8 mouse cellular contexts compared by ENCODE assay signal in the genomic region with DNA sequence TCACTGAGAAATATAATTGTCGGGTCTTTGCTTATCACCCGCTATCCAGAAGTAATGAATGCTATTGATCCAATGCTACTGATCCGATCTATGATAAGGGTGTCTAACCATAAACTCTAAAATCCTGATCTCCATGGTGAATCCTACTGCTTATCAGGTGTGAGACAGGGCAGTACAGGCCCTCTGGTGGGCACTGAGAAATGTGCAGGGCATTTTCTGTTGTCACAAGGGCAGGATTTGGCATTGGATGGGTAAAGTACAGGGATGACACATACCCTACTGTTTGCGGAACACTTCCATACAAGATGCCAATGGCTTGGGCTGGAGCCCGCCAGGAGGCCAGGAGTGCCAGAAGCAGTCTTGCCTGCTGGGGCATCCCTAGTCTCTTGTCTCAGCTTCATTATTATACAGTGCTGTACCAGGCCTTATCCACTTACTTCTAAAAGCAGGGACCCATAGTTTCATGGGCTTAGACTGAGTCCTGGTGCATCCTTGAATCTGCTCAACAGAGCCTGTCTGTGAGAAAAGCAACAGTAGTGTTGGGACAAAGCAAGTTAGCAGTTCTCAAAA. TPM values are rescaled to one million over a fixed set of nuclear protein-coding genes. Genes with fewer than 3 reads are reported as not detected.
DNase-seq lines count a peak whose midpoint lies in the region; ATAC-seq and TF ChIP-seq lines count a peak whose summit lies in the region.
"Had no signal": no experiment of that assay in that cellular context is flagged by ENCODE, and none has a peak within 500 bp of the region (broad histone marks: within the 10 kb centered on the region; RNA-seq: fewer than 3 reads in every experiment).

No protein-coding gene starts in this region.

- H3K79me2 ChIP-seq in C2C12 (ENCODE audit: control insufficient read depth, insufficient read depth): no peaks in the 10 kb centered on the region

- peak; percentile 30 for ATAC-seq in G1E (ENCODE audit: extremely low read depth, insufficient number of reproducible peaks, low FRiP score, poor library complexity, severe bottlenecking)
- peak; percentile 49; the same call in 1 of the 2 replicates for ATAC-seq in kidney, embryonic 16.5 days (ENCODE audit: low FRiP score, low TSS enrichment)
- peak; percentile 17; the same call in 1 of the 2 replicates for ATAC-seq in lung, embryonic 14.5 days (ENCODE audit: insufficient read depth)

- H3K36me3 ChIP-seq in C2C12 (ENCODE audit: control insufficient read depth, insufficient read depth) (no peaks in the 10 kb centered on the region), G1E (replicated peaks) (no peaks in the 10 kb centered on the region)
- H3K36me3 ChIP-seq in kidney, embryonic 16.5 days (ENCODE audit: insufficient read depth, low read length): no peaks in the 10 kb centered on the region
- no peaks in the 10 kb centered on the region for H3K36me3 ChIP-seq in lung, embryonic 14.5 days (ENCODE audit: insufficient read depth)
- H3K36me3 ChIP-seq: heart, embryonic 15.5 days had no signal

- peak; percentile 40 for TF ChIP-seq CTCF in C2C12 (IDR thresholded peaks at IDR 0.05; ENCODE audit: control insufficient read depth, insufficient read depth, insufficient read length)
- peak; percentile 34; the same call in 1 of the 2 replicates for TF ChIP-seq CTCF in G1E (IDR thresholded peaks at IDR 0.05; ENCODE audit: low read depth, low read length)
- TF ChIP-seq CTCF in cerebellum, adult 2 months (IDR thresholded peaks at IDR 0.05; ENCODE audit: borderline replicate concordance, insufficient read depth, low read depth, low read length): peak; percentile 90
- peak; percentile 78 for TF ChIP-seq CTCF in gastrocnemius, adult 2 months (IDR thresholded peaks at IDR 0.05)
- peak; percentile 79 for TF ChIP-seq CTCF in lung, embryonic 14.5 days (IDR thresholded peaks at IDR 0.05; ENCODE audit: low read depth)

- no peak for TF ChIP-seq POLR2A in cerebellum, adult 2 months (IDR thresholded peaks at IDR 0.05; ENCODE audit: borderline replicate concordance, insufficient read depth, low read length)

- 50% methylated on average over 5 of the region's 5 CpGs for WGBS in cerebellum, adult 2 months
- WGBS in kidney, embryonic 16.5 days: 82% methylated on average over 5 of the region's 5 CpGs
- WGBS in lung, embryonic 14.5 days: 78% methylated on average over 5 of the region's 5 CpGs

- H3K9me3 ChIP-seq in G1E (replicated peaks): no peaks in the 10 kb centered on the region
- no peaks in the 10 kb centered on the region for H3K9me3 ChIP-seq in kidney, embryonic 16.5 days (ENCODE audit: low read length)
- no peaks in the 10 kb centered on the region for H3K9me3 ChIP-seq in lung, embryonic 14.5 days (ENCODE audit: low read depth, low read length)
- H3K9me3 ChIP-seq: heart, embryonic 15.5 days had no signal

- peaks cover 52% of the 10 kb centered on the region for H3K4me1 ChIP-seq in G1E (ENCODE audit: insufficient read depth, low read depth, low read length)
- H3K4me1 ChIP-seq in cerebellum, adult 2 months (ENCODE audit: control insufficient read depth, insufficient read depth, low read length): no peaks in the 10 kb centered on the region
- no peaks in the 10 kb centered on the region for H3K4me1 ChIP-seq in kidney, embryonic 16.5 days (ENCODE audit: insufficient read depth, low read length)
- no peaks in the 10 kb centered on the region for H3K4me1 ChIP-seq in lung, embryonic 14.5 days (ENCODE audit: insufficient read depth)

- H3K79me3 ChIP-seq in C2C12 (ENCODE audit: low read depth): no peaks in the 10 kb centered on the region

- no peak overlapping the region for H3ac ChIP-seq in C2C12 (ENCODE audit: control insufficient read depth, insufficient read length, low read depth)

- intact Hi-C loops in gastrocnemius, adult 2 months (cut with DNase I): loop anchor here (1.0 kb wide), 1 partner anchor 116 kb away; no protein-coding TSS in a partner anchor

- H3K9ac ChIP-seq in kidney, embryonic 16.5 days (replicated peaks; ENCODE audit: low read length): no peak overlapping the region
- H3K9ac ChIP-seq in lung, embryonic 14.5 days: no peak overlapping the region
- H3K9ac ChIP-seq: heart, embryonic 15.5 days had no signal

- no peak overlapping the region for H3K4me3 ChIP-seq in C2C12 (ENCODE audit: insufficient read depth, poor library complexity, severe bottlenecking)
- H3K4me3 ChIP-seq in G1E (ENCODE audit: low read depth, low read length): peak overlapping the region; percentile 59; the same call in 1 of the 2 replicates
- no peak overlapping the region for H3K4me3 ChIP-seq in cerebellum, adult 2 months (replicated peaks; ENCODE audit: insufficient read depth, low read depth, low read length)
- H3K4me3 ChIP-seq in gastrocnemius, adult 2 months: no peak overlapping the region
- no peak overlapping the region for H3K4me3 ChIP-seq in kidney, embryonic 16.5 days (ENCODE audit: low read length)
- no peak overlapping the region for H3K4me3 ChIP-seq in lung, embryonic 14.5 days (ENCODE audit: low read depth, low read length)
- H3K4me3 ChIP-seq: heart, embryonic 15.5 days had no signal

- H3K27ac ChIP-seq in cerebellum, adult 2 months (ENCODE audit: insufficient read depth, low read length): no peak overlapping the region
- peak overlapping the region; percentile 43; the same call in 1 of the 2 replicates for H3K27ac ChIP-seq in gastrocnemius, adult 2 months
- no peak overlapping the region for H3K27ac ChIP-seq in kidney, embryonic 16.5 days (ENCODE audit: low read length)
- H3K27ac ChIP-seq in lung, embryonic 14.5 days (ENCODE audit: low read depth): no peak overlapping the region
- H3K27ac ChIP-seq: heart, embryonic 15.5 days had no signal

- no peak overlapping the region for H3K4me2 ChIP-seq in kidney, embryonic 16.5 days (replicated peaks; ENCODE audit: low read depth, low read length)
- H3K4me2 ChIP-seq in lung, embryonic 14.5 days: no peak overlapping the region
- H3K4me2 ChIP-seq: heart, embryonic 15.5 days had no signal

- DNase-seq in G1E (ENCODE audit: low spot score): peak; percentile 49
- DNase-seq in cerebellum, adult 2 months: peak; percentile 78 to 84
- DNase-seq in gastrocnemius, adult 2 months: peak; percentile 60
- DNase-seq in lung, embryonic 14.5 days: peak; percentile 54
- peak; percentile 23 for DNase-seq in right cerebral cortex, postnatal 25 days

- H3K27me3 ChIP-seq in C2C12 (ENCODE audit: control insufficient read depth, insufficient read depth, insufficient read length) (no peaks in the 10 kb centered on the region), G1E (ENCODE audit: insufficient read depth, low read length) (no peaks in the 10 kb centered on the region)
- H3K27me3 ChIP-seq in cerebellum, adult 2 months (ENCODE audit: control insufficient read depth, insufficient read depth, low read length): no peaks in the 10 kb centered on the region
- H3K27me3 ChIP-seq in kidney, embryonic 16.5 days (ENCODE audit: insufficient read depth, low read length): no peaks in the 10 kb centered on the region
- no peaks in the 10 kb centered on the region for H3K27me3 ChIP-seq in lung, embryonic 14.5 days (ENCODE audit: insufficient read depth, low read length)
- H3K27me3 ChIP-seq: heart, embryonic 15.5 days had no signal

TF ChIP-seq in C2C12, 6 proteins besides CTCF, POLR2A, EP300 and RAD21:
- TF ChIP-seq FOSL1 (IDR thresholded peaks at IDR 0.05; ENCODE audit: insufficient read depth, low read length, poor library complexity, severe bottlenecking) (no peak), MYOG (IDR thresholded peaks at IDR 0.05; ENCODE audit: control insufficient read depth, extremely low read depth, insufficient read length) (no peak), USF1 (IDR thresholded peaks at IDR 0.05; ENCODE audit: low read depth) (no peak), MAX (IDR thresholded peaks at IDR 0.05) (no peak), MYOD1 (IDR thresholded peaks at IDR 0.05; ENCODE audit: control insufficient read depth, insufficient read length, low read depth) (no peak), CEBPB (IDR thresholded peaks at IDR 0.05; ENCODE audit: low read depth) (no peak)

RNA-seq across cellular contexts. Expression of gene Prmt9, which starts 14.1 kb away (rescaled TPM):
- 7.5 TPM for polyA plus RNA-seq in C2C12 (2012; fragmentation: generic; extraction: Trizol)
- total RNA-seq in G1E (2014; fragmentation: Nextera tagmentation): 30.6 and 34.9 TPM in 2 replicates
- total RNA-seq in G1E (2017): 35.5 and 36.8 TPM in 2 replicates
- 5.5 and 6.2 TPM in 2 replicates for polyA plus RNA-seq in G1E (2012)
- polyA plus RNA-seq in cerebellum, adult 2 months (2012; rRNA removed): 22.7 and 23.2 TPM in 2 replicates
- 10 to 100 TPM in 1 of 2 experiments, 1 to 10 TPM in 1; 9.0 to 11.2 TPM for total RNA-seq in gastrocnemius, adult 2 months (2021)
- 21.2 and 23.2 TPM in 2 replicates for polyA plus RNA-seq in kidney, embryonic 16.5 days (2015; fragmentation: Nextera tagmentation; extraction: Ambion mirVana)
- 19.9 and 22.0 TPM in 2 replicates for polyA plus RNA-seq in lung, embryonic 14.5 days (2014; fragmentation: Nextera tagmentation; extraction: Ambion mirVana)

RNA-seq across cellular contexts. Expression of gene Arhgap10, which starts 17.4 kb away (rescaled TPM):
- polyA plus RNA-seq in C2C12 (2012; fragmentation: generic; extraction: Trizol) (17.6 TPM), G1E (2012) (20.3 and 22.9 TPM in 2 replicates)
- total RNA-seq in G1E (2014; fragmentation: Nextera tagmentation) (22.7 and 24.4 TPM in 2 replicates), G1E (2017) (21.0 and 26.1 TPM in 2 replicates)
- polyA plus RNA-seq in cerebellum, adult 2 months (2012; rRNA removed): 12.5 and 13.9 TPM in 2 replicates
- total RNA-seq in gastrocnemius, adult 2 months (2021): 10 to 100 TPM; 54.4 to 55.9 TPM
- 31.7 and 36.0 TPM in 2 replicates for polyA plus RNA-seq in kidney, embryonic 16.5 days (2015; fragmentation: Nextera tagmentation; extraction: Ambion mirVana)
- polyA plus RNA-seq in lung, embryonic 14.5 days (2014; fragmentation: Nextera tagmentation; extraction: Ambion mirVana): 23.2 and 23.5 TPM in 2 replicates

Comparison
In these comparisons a context has a peak if more than half of its experiments do, and no peak if none do; other contexts are left out.
1. CTCF ChIP-seq: peak in every context shown above with its lines; median percentile 90 in cerebellum, adult 2 months; 79 in lung, embryonic 14.5 days; 78 in gastrocnemius, adult 2 months; 40 in C2C12; 34 in G1E.
2. DNase-seq: peak in every context shown above with its lines; median percentile 81 in cerebellum, adult 2 months; 60 in gastrocnemius, adult 2 months; 54 in lung, embryonic 14.5 days; 49 in G1E; 23 in right cerebral cortex, postnatal 25 days.